Mouse (Mus musculus): ENCODE data around the gene Rbfox2. TPM values are rescaled to one million over a fixed set of nuclear protein-coding genes. Genes with fewer than 3 reads are reported as not detected.

The Rbfox2 gene
- polyA plus RNA-seq, 2 experiments: 94.7 to 189 TPM

GRCm38 (mm10) chr15:77312796-77313195 lies 6.0 kb upstream of the Rbfox2 start:
- no peak overlapping the region for H3K27ac ChIP-seq (replicated peaks; ENCODE audit: low read depth, low read length)
- H3K9me3 ChIP-seq (ENCODE audit: control insufficient read depth, low read length): no peaks in the 10 kb centered on the region
- no peak overlapping the region for H3K4me2 ChIP-seq (replicated peaks; ENCODE audit: low read depth, low read length, severe bottlenecking)
- no peak for TF ChIP-seq POLR2A (IDR thresholded peaks at IDR 0.05; ENCODE audit: borderline replicate concordance, extremely low read depth, insufficient read depth, insufficient read length)
- H3K27me3 ChIP-seq (ENCODE audit: control insufficient read depth, insufficient read depth, low read length): no peaks in the 10 kb centered on the region
- ATAC-seq (ENCODE audit: low FRiP score, low read depth): no peak
- H3K9ac ChIP-seq (ENCODE audit: low read depth, low read length, severe bottlenecking): no peak overlapping the region
- 95% methylated on average over 7 of the region's 7 CpGs for WGBS
- no peak for DNase-seq (ENCODE audit: low spot score)
- H3K36me3 ChIP-seq (ENCODE audit: control insufficient read depth, insufficient read depth, low read length): no peaks in the 10 kb centered on the region
- no peak overlapping the region for H3K4me3 ChIP-seq (replicated peaks; ENCODE audit: low read length)
- H3K4me1 ChIP-seq (ENCODE audit: control insufficient read depth, insufficient read depth, low read length): peaks cover 8% of the 10 kb centered on the region

DNA sequence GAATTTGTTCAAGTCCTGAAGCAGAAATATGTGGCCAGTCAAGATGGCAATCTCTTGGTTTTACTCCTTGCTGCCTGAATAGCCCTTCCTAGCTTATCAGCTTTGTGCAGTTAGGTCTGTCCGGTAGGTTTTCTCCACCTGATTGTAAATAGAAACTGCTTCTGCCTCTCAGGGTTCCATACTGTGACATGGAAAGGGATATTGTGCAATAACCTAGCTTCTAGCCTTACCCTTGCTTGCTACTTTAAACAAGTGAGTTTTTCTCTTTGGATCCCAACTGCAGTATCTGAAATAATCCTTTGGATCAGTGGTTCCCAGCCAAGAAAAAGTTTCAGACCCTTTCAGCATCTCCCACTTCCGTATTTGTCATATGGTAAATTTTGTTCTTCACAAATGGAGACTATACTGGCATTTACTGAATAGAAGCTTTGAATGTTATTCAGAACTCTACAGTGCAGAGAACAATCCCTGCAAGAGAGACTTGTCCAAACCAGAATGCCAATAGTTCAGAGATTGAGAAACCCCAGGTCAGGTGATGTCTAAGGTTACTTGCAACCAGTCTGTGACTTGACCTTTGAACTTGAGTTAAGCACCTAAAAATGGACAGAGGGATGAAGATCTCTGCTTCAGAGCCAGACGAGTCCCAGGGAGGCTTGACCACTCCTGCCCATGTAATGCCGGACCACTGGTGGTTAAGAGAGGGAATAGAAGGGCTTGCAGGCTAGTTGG lies 1.1 kb upstream of the Rbfox2 start:
- Histone ChIP-seq H3K27me3 (ENCODE audit: control insufficient read depth, insufficient read depth, low read length) (no peaks in the 10 kb centered on the region), H3K9ac (ENCODE audit: low read depth, low read length, severe bottlenecking) (no peak overlapping the region), H3K4me2 (replicated peaks; ENCODE audit: low read depth, low read length, severe bottlenecking) (no peak overlapping the region), H3K4me1 (ENCODE audit: control insufficient read depth, insufficient read depth, low read length) (peaks cover 17% of the 10 kb centered on the region), H3K4me3 (replicated peaks; ENCODE audit: low read length) (no peak overlapping the region), H3K9me3 (ENCODE audit: control insufficient read depth, low read length) (no peaks in the 10 kb centered on the region), H3K36me3 (ENCODE audit: control insufficient read depth, insufficient read depth, low read length) (no peaks in the 10 kb centered on the region), H3K27ac (replicated peaks; ENCODE audit: low read depth, low read length) (no peak overlapping the region)
- TF ChIP-seq POLR2A (IDR thresholded peaks at IDR 0.05; ENCODE audit: borderline replicate concordance, extremely low read depth, insufficient read depth, insufficient read length): no peak
- DNase-seq (ENCODE audit: low spot score): no peak
- no peak for ATAC-seq (ENCODE audit: low FRiP score, low read depth)
- WGBS: 78% methylated on average over 4 of the region's 4 CpGs

DNA sequence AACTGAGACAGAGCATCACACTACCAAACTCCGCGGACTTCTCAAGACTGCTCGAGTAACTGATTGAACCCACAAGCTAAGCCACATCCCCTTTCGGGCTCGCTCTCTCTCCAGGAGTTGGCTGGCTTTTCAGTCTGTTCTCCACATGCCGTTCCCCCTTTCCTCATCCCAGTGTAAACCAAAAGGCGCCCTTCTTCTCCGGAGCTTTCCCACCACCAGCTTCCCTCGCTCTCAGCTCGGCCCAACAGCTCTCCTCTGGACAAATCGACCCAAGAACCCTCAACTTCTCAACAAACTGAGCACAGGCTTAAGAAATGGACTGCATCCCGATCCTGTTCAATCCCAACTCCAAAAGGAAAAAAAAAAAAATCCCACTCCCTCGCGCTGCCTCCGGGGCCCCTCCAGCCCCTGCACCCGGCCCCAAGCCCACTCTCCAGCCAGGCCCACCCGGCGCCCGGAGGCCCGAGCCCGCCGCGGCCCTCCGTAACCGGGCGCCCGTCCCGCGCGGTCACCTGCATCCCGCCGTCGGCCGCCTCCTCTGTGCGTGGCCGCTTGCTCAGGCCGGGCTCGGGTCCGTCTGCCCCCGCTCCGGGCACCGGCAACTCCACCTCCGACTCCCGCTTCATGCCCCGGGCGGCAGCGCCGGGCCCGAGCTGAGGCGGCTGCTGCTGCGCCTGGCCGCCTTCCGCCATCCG lies 805 bp downstream of the Rbfox2 start:
- Histone ChIP-seq H3K36me3 (ENCODE audit: control insufficient read depth, insufficient read depth, low read length) (peaks cover 7% of the 10 kb centered on the region), H3K27ac (replicated peaks; ENCODE audit: low read depth, low read length) (peak overlapping the region; percentile 98), H3K4me2 (replicated peaks; ENCODE audit: low read depth, low read length, severe bottlenecking) (peak overlapping the region; percentile 70), H3K9ac (ENCODE audit: low read depth, low read length, severe bottlenecking) (peak overlapping the region; percentile 96), H3K4me1 (ENCODE audit: control insufficient read depth, insufficient read depth, low read length) (peaks cover 24% of the 10 kb centered on the region), H3K27me3 (ENCODE audit: control insufficient read depth, insufficient read depth, low read length) (no peaks in the 10 kb centered on the region), H3K9me3 (ENCODE audit: control insufficient read depth, low read length) (no peaks in the 10 kb centered on the region), H3K4me3 (replicated peaks; ENCODE audit: low read length) (peak overlapping the region; percentile 99)
- ATAC-seq (ENCODE audit: low FRiP score, low read depth) (peak; percentile 10; the same call in 1 of the 2 replicates), DNase-seq (ENCODE audit: low spot score) (peak; percentile 71)
- WGBS: under 1% methylated on average over 53 of the region's 54 CpGs
- TF ChIP-seq POLR2A (IDR thresholded peaks at IDR 0.05; ENCODE audit: borderline replicate concordance, extremely low read depth, insufficient read depth, insufficient read length): no peak

DNA sequence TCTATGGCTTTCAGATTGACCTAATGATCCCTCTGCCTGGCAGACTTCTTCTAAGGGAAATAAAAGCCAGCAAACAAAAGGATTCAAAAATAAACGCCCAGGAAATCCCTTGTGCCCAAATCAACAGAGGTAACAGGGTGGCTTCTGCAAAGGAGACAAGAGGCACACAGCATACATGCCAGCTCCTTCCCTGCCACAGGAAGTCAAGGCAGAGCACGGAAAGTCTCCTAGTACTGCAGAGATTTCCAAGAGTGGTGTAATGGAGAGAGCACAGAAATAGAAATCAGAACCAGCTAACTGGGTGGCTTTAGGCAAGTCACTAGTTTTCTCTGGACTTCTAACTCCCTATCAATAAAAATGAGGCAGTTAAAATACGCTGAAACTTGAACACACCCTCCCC lies 1.8 kb downstream of the Rbfox2 start:
- peak overlapping the region; percentile 98; the same call in 1 of the 2 replicates for H3K27ac ChIP-seq (replicated peaks; ENCODE audit: low read depth, low read length)
- DNase-seq (ENCODE audit: low spot score) (no peak), ATAC-seq (ENCODE audit: low FRiP score, low read depth) (no peak)
- no peak for TF ChIP-seq POLR2A (IDR thresholded peaks at IDR 0.05; ENCODE audit: borderline replicate concordance, extremely low read depth, insufficient read depth, insufficient read length)
- no peaks in the 10 kb centered on the region for H3K27me3 ChIP-seq (ENCODE audit: control insufficient read depth, insufficient read depth, low read length)
- peak overlapping the region; percentile 99 for H3K4me3 ChIP-seq (replicated peaks; ENCODE audit: low read length)
- H3K9me3 ChIP-seq (ENCODE audit: control insufficient read depth, low read length): no peaks in the 10 kb centered on the region
- WGBS: 8% methylated on average over 3 of the region's 3 CpGs
- peaks cover 7% of the 10 kb centered on the region for H3K36me3 ChIP-seq (ENCODE audit: control insufficient read depth, insufficient read depth, low read length)
- H3K4me1 ChIP-seq (ENCODE audit: control insufficient read depth, insufficient read depth, low read length): peaks cover 34% of the 10 kb centered on the region
- H3K9ac ChIP-seq (ENCODE audit: low read depth, low read length, severe bottlenecking): peak overlapping the region; percentile 96
- H3K4me2 ChIP-seq (replicated peaks; ENCODE audit: low read depth, low read length, severe bottlenecking): peak overlapping the region; percentile 70

GRCm38 (mm10) chr15:77301122-77301521 lies 5.7 kb downstream of the Rbfox2 start:
- Histone ChIP-seq H3K27ac (replicated peaks; ENCODE audit: low read depth, low read length) (no peak overlapping the region), H3K27me3 (ENCODE audit: control insufficient read depth, insufficient read depth, low read length) (no peaks in the 10 kb centered on the region), H3K4me3 (replicated peaks; ENCODE audit: low read length) (no peak overlapping the region), H3K4me2 (replicated peaks; ENCODE audit: low read depth, low read length, severe bottlenecking) (no peak overlapping the region), H3K9ac (ENCODE audit: low read depth, low read length, severe bottlenecking) (peak overlapping the region; percentile 25; the same call in 1 of the 2 replicates), H3K9me3 (ENCODE audit: control insufficient read depth, low read length) (no peaks in the 10 kb centered on the region), H3K4me1 (ENCODE audit: control insufficient read depth, insufficient read depth, low read length) (peaks cover 64% of the 10 kb centered on the region), H3K36me3 (ENCODE audit: control insufficient read depth, insufficient read depth, low read length) (peaks cover 7% of the 10 kb centered on the region)
- ATAC-seq (ENCODE audit: low FRiP score, low read depth): 0 out of 2 replicates have a peak, but pooled peaks have one; percentile 11
- 34% methylated on average over 6 of the region's 6 CpGs for WGBS
- TF ChIP-seq POLR2A (IDR thresholded peaks at IDR 0.05; ENCODE audit: borderline replicate concordance, extremely low read depth, insufficient read depth, insufficient read length): no peak
- no peak for DNase-seq (ENCODE audit: low spot score)
